Mouse (Mus musculus) liver, postnatal 0 days (tissue): Measurements from ENCODE around the gene Pnpla7. TPM values are rescaled to one million over a fixed set of nuclear protein-coding genes. Genes with fewer than 3 reads are reported as not detected.
"Not testable (repeated sequence)": the region's sequence is repeated elsewhere in the genome, so short reads cannot be mapped to it uniquely, and the experiment has no call there.

Source experiments
- ATAC-seq: fragments of 200-750 bp; cut with Nextera tagmentation; 2 replicates; pipeline ENCODE4 v1.8.0; 2017; ENCODE audit warnings: mild to moderate bottlenecking, moderate library complexity
- DNase-seq: peaks from one replicate; pipeline ENCODE4 v3.0.0-alpha.2; 2016
- H3K27ac ChIP-seq: fragments of 300-500 bp; sonication (generic); 2 replicates; pipeline ENCODE4 v1.5.1; 2014; ENCODE audit warnings: antibody characterized with exemption, moderate library complexity, mild to moderate bottlenecking, low read depth
- H3K27me3 ChIP-seq: fragments of 300-500 bp; sonication (generic); 2 replicates; pipeline ENCODE4 v1.6.1; 2014; ENCODE audit warnings: low read length, control low read depth, mixed read lengths; ENCODE audit not compliant: insufficient read depth
- H3K36me3 ChIP-seq: fragments of 300-500 bp; sonication (generic); replicated peaks from 2 replicates; pipeline ENCODE4 v1.6.1; 2014; ENCODE audit warnings: mild to moderate bottlenecking, control low read depth, low read length, moderate library complexity, mixed read lengths; ENCODE audit not compliant: insufficient read depth
- H3K4me1 ChIP-seq: fragments of 300-500 bp; sonication (generic); 2 replicates; pipeline ENCODE4 v1.6.1; 2014; ENCODE audit warnings: antibody characterized with exemption, mild to moderate bottlenecking, control low read depth; ENCODE audit not compliant: insufficient read depth
- H3K4me2 ChIP-seq: fragments of 300-500 bp; sonication (generic); 2 replicates; pipeline ENCODE4 v1.6.1; 2014; ENCODE audit warnings: low read depth, mild to moderate bottlenecking, low read length, moderate library complexity, mixed read lengths
- H3K4me3 ChIP-seq: fragments of 300-500 bp; sonication (generic); 2 replicates; pipeline ENCODE4 v1.5.1; 2014; ENCODE audit warnings: low read depth, low read length
- H3K9ac ChIP-seq: fragments of 300-500 bp; sonication (generic); replicated peaks from 2 replicates; pipeline ENCODE4 v1.6.1; 2014; ENCODE audit warnings: mild to moderate bottlenecking, moderate library complexity
- H3K9me3 ChIP-seq: fragments of 300-500 bp; sonication (generic); 2 replicates; pipeline ENCODE4 v1.6.1; 2016; ENCODE audit warnings: mild to moderate bottlenecking, control low read depth, low read length, mixed read lengths
- CTCF ChIP-seq: sonication (generic); IDR thresholded peaks from 2 replicates; pipeline ENCODE4 v1.5.1; 2016; ENCODE audit warnings: antibody characterized with exemption, low read depth
- EP300 ChIP-seq: IDR thresholded peaks from 2 replicates; pipeline ENCODE4 v1.6.1; 2016; ENCODE audit warnings: antibody characterized with exemption, low read depth, mild to moderate bottlenecking
- WGBS: fragments of 180-500 bp; shearing (Covaris S2); extraction: QIAGEN DNeasy Blood & Tissue Kit; methylation state at CpG from one replicate; pipeline ENCODE4 v1.1.7; 2014; ENCODE audit not compliant: insufficient replicate concordance; 5-methylcytosine and 5-hydroxymethylcytosine counted together
- polyA plus RNA-seq: library from polyadenylated mRNA; unstranded; fragments of >200 nt; fragmentation: Nextera tagmentation; extraction: Ambion mirVana; gene quantifications from 2 replicates; pipeline ENCODE4 v1.2.1, GENCODE M21; 2015

Gene Pnpla7
- polyA plus RNA-seq, 1 experiment from 2014 or later: 64.5 TPM

GRCm38 (mm10) chr2:24934441-24934963, 41.3 kb upstream of the Pnpla7 start:
- Histone ChIP-seq H3K27ac (peak overlapping the region; percentile 89), H3K27me3 (no peaks in the 10 kb centered on the region), H3K36me3 (no peaks in the 10 kb centered on the region), H3K9me3 (no peaks in the 10 kb centered on the region), H3K9ac (peak overlapping the region; percentile 83), H3K4me3 (peak overlapping the region; percentile 76), H3K4me2 (peak overlapping the region; percentile 96), H3K4me1 (peaks cover 18% of the 10 kb centered on the region)
- ATAC-seq: peak; percentile 62
- TF ChIP-seq EP300 (no peak), CTCF (no peak)
- DNase-seq: no peak
- WGBS: 7% methylated on average over 19 of the region's 19 CpGs

DNA sequence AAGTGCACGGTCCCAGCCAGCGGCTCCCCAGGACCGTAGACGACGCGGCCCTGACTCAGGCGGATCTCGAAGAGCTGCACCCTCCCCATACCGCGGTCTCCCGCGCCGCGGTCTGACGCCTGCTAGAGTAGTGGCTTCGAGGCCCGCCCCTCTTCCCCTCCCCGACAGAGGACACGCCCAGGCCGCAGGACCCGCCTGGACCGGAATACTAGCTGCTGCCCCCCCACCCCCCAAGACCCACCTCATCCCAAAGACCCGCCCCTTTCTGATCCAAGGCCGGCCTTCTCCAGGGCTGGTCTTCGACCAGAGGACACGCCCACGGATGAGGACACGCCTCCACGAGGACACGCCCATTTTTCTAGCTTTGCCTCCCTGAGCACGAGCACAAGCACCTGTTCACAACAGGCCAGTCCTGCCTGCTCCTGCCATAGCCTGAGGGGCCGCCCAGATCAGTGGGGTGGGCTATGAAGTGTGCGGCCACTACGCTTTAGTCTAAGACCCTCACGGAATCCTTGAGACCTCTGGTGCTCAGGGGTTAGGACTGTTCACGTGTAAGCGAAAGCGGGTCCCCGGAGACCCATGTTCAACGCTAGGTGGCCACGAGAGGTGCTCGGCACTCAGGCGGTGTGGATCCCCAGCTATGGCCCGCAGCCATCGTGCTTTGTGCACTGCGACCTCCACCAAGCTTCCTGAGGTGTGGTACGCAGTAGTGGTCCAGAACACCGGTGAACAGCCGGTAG, 40.6 kb upstream of the Pnpla7 start, which contains the start of gene Arrdc1:
TSS of gene Arrdc1 (minus strand) at position 196 of the 740 bp plus-strand sequence.
- Histone ChIP-seq H3K27ac (peak within 1 kb of the TSS; percentile 89), H3K9me3 (no peaks in the 10 kb centered on the region), H3K9ac (peak within 1 kb of the TSS; percentile 83), H3K4me3 (peak within 1 kb of the TSS; percentile 76), H3K4me2 (peak within 1 kb of the TSS; percentile 96), H3K36me3 (no peaks in the 10 kb centered on the region), H3K27me3 (no peaks in the 10 kb centered on the region), H3K4me1 (peaks cover 18% of the 10 kb centered on the region)
- TF ChIP-seq EP300 (no peak), CTCF (peak; percentile 78)
- WGBS: under 1% methylated on average over 48 of the region's 49 CpGs
- DNase-seq (peak; percentile 96), ATAC-seq (peak; percentile 91)

- H3K4me2 ChIP-seq: no peak overlapping the region
Measured at GRCm38 (mm10) chr2:24942092-24942491, 33.7 kb upstream of the Pnpla7 start.

DNA sequence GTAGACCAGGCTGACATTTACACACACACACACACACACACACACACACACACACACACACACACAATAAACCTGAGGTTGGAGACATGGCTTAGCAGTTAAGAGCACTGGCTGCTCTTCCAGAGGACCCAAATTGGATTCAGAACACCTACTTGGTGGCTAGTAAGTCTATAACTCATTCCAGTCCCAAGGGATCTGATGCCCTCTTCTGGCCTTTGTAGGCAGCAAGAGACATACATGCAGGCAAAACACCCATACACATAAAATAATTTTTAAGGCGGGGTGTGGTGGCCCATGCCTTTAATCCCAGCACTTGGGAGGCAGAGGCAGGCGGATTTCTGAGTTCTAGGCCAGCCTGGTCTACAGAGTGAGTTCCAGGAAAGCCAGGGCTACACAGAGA, 31.5 kb upstream of the Pnpla7 start:
- not testable (repeated sequence) for H3K27ac ChIP-seq, H3K27me3 ChIP-seq, H3K4me1 ChIP-seq, H3K4me3 ChIP-seq, DNase-seq, H3K9ac ChIP-seq, H3K4me2 ChIP-seq, H3K36me3 ChIP-seq, H3K9me3 ChIP-seq
- peak; percentile 45; the same call in 1 of the 2 replicates for ATAC-seq
- WGBS: 45% methylated on average over 2 of the region's 2 CpGs
- peak; percentile 68 for TF ChIP-seq CTCF

More at GRCm38 (mm10) chr2:24942092-24942491, 33.7 kb upstream of the Pnpla7 start:
- ATAC-seq: no peak
- H3K4me3 ChIP-seq: no peak overlapping the region
- TF ChIP-seq EP300 (no peak), CTCF (no peak)
- H3K4me1 ChIP-seq: no peaks in the 10 kb centered on the region
- no peak overlapping the region for H3K9ac ChIP-seq
- no peaks in the 10 kb centered on the region for H3K36me3 ChIP-seq
- WGBS: 56% methylated on average over 4 of the region's 4 CpGs
- DNase-seq: no peak
- H3K27me3 ChIP-seq: no peaks in the 10 kb centered on the region
- H3K9me3 ChIP-seq: no peaks in the 10 kb centered on the region
- H3K27ac ChIP-seq: no peak overlapping the region

- Histone ChIP-seq H3K36me3 (peaks cover 22% of the 10 kb centered on the region), H3K27me3 (no peaks in the 10 kb centered on the region), H3K4me1 (peaks cover 10% of the 10 kb centered on the region), H3K4me2 (peak within 1 kb of the TSS; percentile 100), H3K27ac (peak within 1 kb of the TSS; percentile 80), H3K9ac (peak within 1 kb of the TSS; percentile 91), H3K9me3 (no peaks in the 10 kb centered on the region), H3K4me3 (peak within 1 kb of the TSS; percentile 94)
- no peak for TF ChIP-seq EP300
- TF ChIP-seq CTCF: no peak
- WGBS: 2% methylated on average over 84 of the region's 108 CpGs
- DNase-seq (peak; percentile 99), ATAC-seq (peak; percentile 100)
Measured at GRCm38 (mm10) chr2:24949421-24950188, 26.2 kb upstream of the Pnpla7 start, which contains the start of gene Zmynd19. Zmynd19 (plus strand) TSS chr2:24949792.

- peak overlapping the region; percentile 100 for H3K4me2 ChIP-seq
- DNase-seq (no peak), ATAC-seq (peak; percentile 30; the same call in 1 of the 2 replicates)
- peak overlapping the region; percentile 91 for H3K9ac ChIP-seq
- no peak for TF ChIP-seq EP300
- TF ChIP-seq CTCF: no peak
- H3K36me3 ChIP-seq: peaks cover 28% of the 10 kb centered on the region
- peak overlapping the region; percentile 80 for H3K27ac ChIP-seq
- H3K4me1 ChIP-seq: peaks cover 10% of the 10 kb centered on the region
- WGBS: under 1% methylated on average over 31 of the region's 31 CpGs
- H3K4me3 ChIP-seq: peak overlapping the region; percentile 94
- H3K9me3 ChIP-seq: no peaks in the 10 kb centered on the region
- H3K27me3 ChIP-seq: no peaks in the 10 kb centered on the region
Measured at GRCm38 (mm10) chr2:24950189-24950535, 25.7 kb upstream of the Pnpla7 start.
